Mouse (Mus musculus): Measurements from ENCODE around the gene Gm5965. TPM values are rescaled to one million over a fixed set of nuclear protein-coding genes. Genes with fewer than 3 reads are reported as not detected.
"Not testable (repeated sequence)": the region's sequence is repeated elsewhere in the genome, so short reads cannot be mapped to it uniquely, and the experiment has no call there.

Gm5965 gene
- polyA plus RNA-seq (2015; fragmentation: Nextera tagmentation; extraction: Ambion mirVana) = not detected in 2 replicates

- no peaks in the 10 kb centered on the region for H3K9me3 ChIP-seq
- 81% methylated on average over 6 of the region's 6 CpGs for WGBS
- no peak within 1 kb of the TSS for H3K9ac ChIP-seq
- H3K4me1 ChIP-seq = no peaks in the 10 kb centered on the region
- no peaks in the 10 kb centered on the region for H3K36me3 ChIP-seq
- no peak for ATAC-seq (ENCODE audit: insufficient number of reproducible peaks, insufficient read depth, low FRiP score, low TSS enrichment, low read depth)
- no peaks in the 10 kb centered on the region for H3K27me3 ChIP-seq
- no peak within 1 kb of the TSS for H3K4me2 ChIP-seq
- no peak within 1 kb of the TSS for H3K27ac ChIP-seq
- H3K4me3 ChIP-seq = no peak within 1 kb of the TSS
These were observed at the start of gene Gm5965 for GRCm38 (mm10) chr16:88777596-88777995. Gene Gm5965 (plus strand): TSS chr16:88777896.

GRCm38 (mm10) chr16:88728812-88729275 lies 48.9 kb upstream of the Gm5965 start, which contains the start of gene Krtap13-1:
Gene Krtap13-1 (plus strand): TSS chr16:88728862.
- no peaks in the 10 kb centered on the region for H3K27me3 ChIP-seq
- ATAC-seq (ENCODE audit: insufficient number of reproducible peaks, insufficient read depth, low FRiP score, low TSS enrichment, low read depth) = no peak

DNA sequence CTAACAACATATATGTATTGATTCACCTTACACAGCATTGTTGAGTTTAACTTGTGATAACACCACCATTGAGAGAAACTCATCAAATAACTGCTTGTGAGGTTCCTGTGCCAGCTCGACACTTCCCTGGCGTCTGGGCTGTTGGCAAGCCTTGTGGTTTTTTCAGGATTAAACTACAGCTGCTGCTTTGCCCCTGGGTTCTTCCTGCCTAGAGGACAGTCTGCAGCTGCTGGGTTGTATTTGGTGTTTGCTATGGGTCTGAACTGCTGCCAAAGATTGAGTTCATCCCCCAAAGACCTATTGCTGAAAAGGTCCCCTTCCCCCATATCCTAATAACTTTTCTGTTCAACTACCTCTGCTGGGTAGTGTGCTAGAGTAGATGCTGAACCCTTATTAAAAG lies 42.3 kb upstream of the Gm5965 start:
- H3K27me3 ChIP-seq = no peaks in the 10 kb centered on the region
- 60% methylated on average over 2 of the region's 2 CpGs for WGBS
- no peak overlapping the region for H3K4me2 ChIP-seq
- no peak overlapping the region for H3K4me3 ChIP-seq
- no peak overlapping the region for H3K27ac ChIP-seq
- no peak overlapping the region for H3K9ac ChIP-seq
- H3K36me3 ChIP-seq = no peaks in the 10 kb centered on the region
- no peaks in the 10 kb centered on the region; the same call in 1 of the 2 replicates for H3K9me3 ChIP-seq
- ATAC-seq (ENCODE audit: insufficient number of reproducible peaks, insufficient read depth, low FRiP score, low TSS enrichment, low read depth) = no peak
- no peaks in the 10 kb centered on the region for H3K4me1 ChIP-seq

More at GRCm38 (mm10) chr16:88728812-88729275, 48.9 kb upstream of the Gm5965 start, which contains the start of gene Krtap13-1:
- WGBS = 72% methylated on average over 4 of the region's 4 CpGs
- H3K9ac ChIP-seq = no peak within 1 kb of the TSS
- no peak within 1 kb of the TSS for H3K4me2 ChIP-seq
- H3K4me3 ChIP-seq = no peak within 1 kb of the TSS
- no peaks in the 10 kb centered on the region for H3K4me1 ChIP-seq
- H3K27ac ChIP-seq = no peak within 1 kb of the TSS
- H3K9me3 ChIP-seq = no peaks in the 10 kb centered on the region; the same call in 1 of the 2 replicates
- H3K36me3 ChIP-seq = no peaks in the 10 kb centered on the region

DNA sequence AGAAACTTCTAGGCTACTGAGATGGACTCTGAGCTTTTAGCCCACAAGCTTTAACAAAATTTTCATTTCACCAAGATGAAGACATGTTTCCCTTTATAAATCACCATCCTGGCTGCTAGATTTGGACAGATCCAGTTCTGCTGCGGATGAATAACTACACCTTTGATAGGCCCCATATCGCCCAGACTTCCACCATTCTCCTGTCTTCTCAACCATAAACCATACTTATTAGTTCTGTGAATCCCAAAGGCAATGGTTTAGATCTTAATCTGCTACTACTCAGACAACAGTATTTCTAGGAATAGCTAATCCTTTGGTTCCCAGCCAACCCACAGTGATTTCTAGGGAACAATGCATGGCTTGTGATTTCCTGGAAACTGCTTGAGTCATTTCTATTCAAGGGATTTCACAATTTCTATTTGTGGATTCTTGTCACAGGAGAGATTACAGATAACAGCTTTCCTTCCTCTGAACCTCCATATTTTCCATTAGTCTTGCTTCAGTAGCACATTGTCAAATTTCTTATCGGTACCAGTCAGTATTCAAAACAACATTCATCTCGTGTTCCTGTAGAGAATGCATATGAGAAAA lies 32.9 kb upstream of the Gm5965 start:
- no peak for ATAC-seq (ENCODE audit: insufficient number of reproducible peaks, insufficient read depth, low FRiP score, low TSS enrichment, low read depth)
- Histone ChIP-seq H3K9me3 (no peaks in the 10 kb centered on the region), H3K27me3 (no peaks in the 10 kb centered on the region), H3K9ac (no peak overlapping the region), H3K4me2 (no peak overlapping the region), H3K36me3 (no peaks in the 10 kb centered on the region), H3K4me3 (no peak overlapping the region), H3K27ac (no peak overlapping the region), H3K4me1 (no peaks in the 10 kb centered on the region)
- 80% methylated on average over 4 of the region's 4 CpGs for WGBS

DNA sequence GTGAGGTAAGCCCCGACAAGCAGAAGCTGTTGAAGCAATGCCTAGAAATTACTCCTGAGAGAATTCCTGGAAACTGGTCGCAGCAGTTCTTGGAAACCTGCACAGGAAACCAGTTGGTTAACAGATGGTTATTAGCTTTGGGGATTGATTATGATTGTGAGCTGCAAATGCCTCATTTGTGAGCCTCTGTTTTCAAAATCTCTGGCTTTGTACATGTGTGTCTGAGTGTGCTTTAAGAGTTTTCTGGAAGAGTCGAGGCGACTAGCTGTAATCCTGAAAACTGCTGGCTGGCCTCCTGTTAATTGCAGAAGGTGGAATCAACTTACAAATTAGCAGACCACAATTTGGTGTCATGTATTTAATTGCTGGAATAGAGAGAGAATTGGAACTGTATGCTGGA lies 29.8 kb upstream of the Gm5965 start:
- no peaks in the 10 kb centered on the region for H3K9me3 ChIP-seq
- H3K27me3 ChIP-seq = no peaks in the 10 kb centered on the region
- no peak overlapping the region for H3K4me3 ChIP-seq
- H3K9ac ChIP-seq = no peak overlapping the region
- no peak overlapping the region for H3K4me2 ChIP-seq
- H3K4me1 ChIP-seq = no peaks in the 10 kb centered on the region
- ATAC-seq (ENCODE audit: insufficient number of reproducible peaks, insufficient read depth, low FRiP score, low TSS enrichment, low read depth) = no peak
- no peak overlapping the region for H3K27ac ChIP-seq
- H3K36me3 ChIP-seq = no peaks in the 10 kb centered on the region
- 42% methylated on average over 4 of the region's 4 CpGs for WGBS

DNA sequence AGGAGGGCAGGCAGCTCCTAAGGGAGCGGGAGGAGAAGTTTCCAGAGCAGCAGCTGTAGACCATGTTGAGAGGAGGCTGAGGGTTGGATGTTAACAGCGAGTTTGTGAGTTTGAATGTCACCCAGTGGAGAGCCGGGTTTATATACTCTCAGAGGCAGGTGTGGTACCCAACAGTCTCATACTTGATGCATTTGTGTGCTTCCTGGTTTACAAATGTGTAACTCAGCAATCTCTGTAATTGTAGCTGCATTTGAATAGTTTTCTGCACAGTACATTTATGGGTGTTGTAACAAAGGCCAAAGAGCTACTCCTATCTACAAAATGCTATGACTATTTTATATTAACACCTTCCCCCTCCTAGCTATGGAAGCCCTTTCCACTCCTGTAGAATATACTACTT lies 26.2 kb upstream of the Gm5965 start, which contains the start of gene Krtap13:
Gene Krtap13, minus strand, starts transcription at position 101 of the 400 bp plus-strand sequence.
- H3K9ac ChIP-seq; H3K36me3 ChIP-seq; ATAC-seq (ENCODE audit: insufficient number of reproducible peaks, insufficient read depth, low FRiP score, low TSS enrichment, low read depth); H3K9me3 ChIP-seq; H3K4me1 ChIP-seq; H3K27me3 ChIP-seq; H3K27ac ChIP-seq; H3K4me3 ChIP-seq; H3K4me2 ChIP-seq: not testable (repeated sequence)
- 87% methylated on average over 3 of the region's 3 CpGs for WGBS

GRCm38 (mm10) chr16:88758547-88758946 lies 19.1 kb upstream of the Gm5965 start, which contains the start of gene 2310034C09Rik:
Gene 2310034C09Rik (plus strand): TSS chr16:88758847.
- WGBS = 92% methylated on average over 3 of the region's 3 CpGs
- ATAC-seq (ENCODE audit: insufficient number of reproducible peaks, insufficient read depth, low FRiP score, low TSS enrichment, low read depth) = not testable (repeated sequence)

GRCm38 (mm10) chr16:88774106-88774505 lies 3.6 kb upstream of the Gm5965 start, which contains the start of gene 2310057N15Rik:
Gene 2310057N15Rik (minus strand): TSS chr16:88774206.
- no peaks in the 10 kb centered on the region for H3K36me3 ChIP-seq
- no peaks in the 10 kb centered on the region for H3K9me3 ChIP-seq
- H3K27me3 ChIP-seq = no peaks in the 10 kb centered on the region
- WGBS = 85% methylated on average over 2 of the region's 2 CpGs
- ATAC-seq (ENCODE audit: insufficient number of reproducible peaks, insufficient read depth, low FRiP score, low TSS enrichment, low read depth) = no peak
- H3K27ac ChIP-seq = no peak within 1 kb of the TSS
- H3K9ac ChIP-seq = no peak within 1 kb of the TSS
- no peak within 1 kb of the TSS for H3K4me2 ChIP-seq
- H3K4me3 ChIP-seq = no peak within 1 kb of the TSS
- no peaks in the 10 kb centered on the region for H3K4me1 ChIP-seq

More at GRCm38 (mm10) chr16:88758547-88758946, 19.1 kb upstream of the Gm5965 start, which contains the start of gene 2310034C09Rik:
- H3K4me3 ChIP-seq, H3K36me3 ChIP-seq, H3K4me1 ChIP-seq, H3K9ac ChIP-seq, H3K9me3 ChIP-seq, H3K27ac ChIP-seq, H3K27me3 ChIP-seq, H3K4me2 ChIP-seq: not testable (repeated sequence)

DNA sequence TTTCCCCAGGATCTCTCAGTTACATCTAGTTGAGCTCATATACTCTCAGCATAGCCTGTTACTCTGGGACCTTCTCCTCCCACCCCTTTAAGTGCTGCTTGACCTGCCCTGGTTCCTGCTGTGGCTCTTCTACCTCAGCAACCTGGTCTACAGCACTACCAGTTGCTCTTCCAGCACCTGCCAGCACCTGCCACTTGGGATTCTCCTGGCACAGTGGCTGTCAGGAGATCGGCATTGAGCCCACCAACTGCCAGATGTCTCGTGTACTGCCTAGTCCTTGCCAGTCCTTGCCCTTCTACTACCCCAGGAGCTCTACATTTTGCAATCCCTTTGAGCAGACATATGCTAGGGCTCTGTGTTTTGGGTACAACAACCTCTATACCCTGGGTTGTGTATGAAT lies 9.1 kb downstream of the Gm5965 start:
- H3K9me3 ChIP-seq = no peaks in the 10 kb centered on the region
- no peaks in the 10 kb centered on the region for H3K27me3 ChIP-seq
- H3K4me3 ChIP-seq = no peak overlapping the region
- H3K9ac ChIP-seq = no peak overlapping the region
- H3K27ac ChIP-seq = no peak overlapping the region
- 81% methylated on average over 2 of the region's 2 CpGs for WGBS
- ATAC-seq (ENCODE audit: insufficient number of reproducible peaks, insufficient read depth, low FRiP score, low TSS enrichment, low read depth) = no peak
- no peaks in the 10 kb centered on the region for H3K36me3 ChIP-seq
- H3K4me1 ChIP-seq = no peaks in the 10 kb centered on the region
- no peak overlapping the region for H3K4me2 ChIP-seq

GRCm38 (mm10) chr16:88811827-88812226 lies 34.1 kb downstream of the Gm5965 start, which contains the start of gene Gm20741:
Gene Gm20741 (minus strand): TSS chr16:88812220.
- WGBS = 81% methylated on average over 2 of the region's 2 CpGs
- Histone ChIP-seq H3K36me3 (no peaks in the 10 kb centered on the region), H3K27me3 (no peaks in the 10 kb centered on the region), H3K9me3 (no peaks in the 10 kb centered on the region), H3K4me2 (no peak within 1 kb of the TSS), H3K4me1 (no peaks in the 10 kb centered on the region), H3K9ac (no peak within 1 kb of the TSS), H3K4me3 (no peak within 1 kb of the TSS), H3K27ac (no peak within 1 kb of the TSS)
- no peak for ATAC-seq (ENCODE audit: insufficient number of reproducible peaks, insufficient read depth, low FRiP score, low TSS enrichment, low read depth)

DNA sequence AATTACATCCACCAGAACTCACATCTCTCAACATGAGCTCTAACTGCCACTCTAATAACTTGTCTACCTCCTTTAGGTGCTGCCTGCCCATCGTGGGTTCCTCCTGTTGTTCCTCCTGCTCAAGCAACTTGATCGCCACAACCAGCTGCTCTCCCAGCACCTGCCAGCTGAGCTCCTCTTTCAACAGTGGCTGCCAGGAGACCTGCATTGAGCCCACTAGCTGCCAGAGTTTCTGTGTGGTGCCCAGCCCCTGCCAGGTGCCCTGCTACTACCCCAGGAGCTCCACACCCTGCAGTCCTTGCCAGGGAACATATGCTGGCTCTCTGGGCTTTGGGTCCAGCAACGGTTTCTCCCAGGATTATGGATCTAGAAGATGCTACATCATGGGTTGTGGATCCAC lies 42.4 kb downstream of the Gm5965 start, which contains the start of gene Krtap15:
Gene Krtap15, plus strand, starts transcription at position 150 of the 400 bp plus-strand sequence.
- H3K27me3 ChIP-seq = no peaks in the 10 kb centered on the region
- H3K9me3 ChIP-seq = no peaks in the 10 kb centered on the region
- H3K4me2 ChIP-seq = no peak within 1 kb of the TSS
- no peak for ATAC-seq (ENCODE audit: insufficient number of reproducible peaks, insufficient read depth, low FRiP score, low TSS enrichment, low read depth)
- no peak within 1 kb of the TSS for H3K4me3 ChIP-seq
- H3K4me1 ChIP-seq = no peaks in the 10 kb centered on the region
- 80% methylated on average over 3 of the region's 3 CpGs for WGBS
- no peak within 1 kb of the TSS for H3K9ac ChIP-seq
- H3K36me3 ChIP-seq = no peaks in the 10 kb centered on the region
- no peak within 1 kb of the TSS for H3K27ac ChIP-seq

DNA sequence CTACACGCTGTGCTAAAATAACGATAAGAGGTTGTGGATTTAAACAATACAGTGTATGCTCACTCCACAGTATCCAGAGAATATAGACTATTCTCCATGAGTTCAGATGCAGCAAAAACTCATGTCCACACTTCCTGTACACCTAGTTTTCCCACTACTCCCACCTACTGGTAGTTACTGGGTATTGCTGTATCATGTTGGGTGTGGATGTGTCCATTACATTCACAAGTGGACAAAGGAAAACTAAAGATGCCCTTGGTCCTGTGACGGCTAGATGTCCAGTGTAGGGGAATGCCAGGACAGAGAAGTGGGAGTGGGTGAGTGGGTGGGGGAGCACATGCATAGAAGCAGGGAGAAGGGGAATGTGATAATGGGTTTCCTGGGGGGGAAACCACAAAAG lies 46.0 kb downstream of the Gm5965 start:
- Histone ChIP-seq H3K4me3 (no peak overlapping the region), H3K9ac (no peak overlapping the region), H3K27ac (no peak overlapping the region), H3K9me3 (no peaks in the 10 kb centered on the region), H3K27me3 (no peaks in the 10 kb centered on the region; the same call in 1 of the 2 replicates), H3K36me3 (no peaks in the 10 kb centered on the region), H3K4me2 (no peak overlapping the region), H3K4me1 (no peaks in the 10 kb centered on the region)
- no peak for ATAC-seq (ENCODE audit: insufficient number of reproducible peaks, insufficient read depth, low FRiP score, low TSS enrichment, low read depth)
- 77% methylated on average over 3 of the region's 3 CpGs for WGBS

All from embryonic facial prominence, embryonic 13.5 days (tissue).